ENCODE assay signal across 12 mouse cellular contexts in the genomic region with DNA sequence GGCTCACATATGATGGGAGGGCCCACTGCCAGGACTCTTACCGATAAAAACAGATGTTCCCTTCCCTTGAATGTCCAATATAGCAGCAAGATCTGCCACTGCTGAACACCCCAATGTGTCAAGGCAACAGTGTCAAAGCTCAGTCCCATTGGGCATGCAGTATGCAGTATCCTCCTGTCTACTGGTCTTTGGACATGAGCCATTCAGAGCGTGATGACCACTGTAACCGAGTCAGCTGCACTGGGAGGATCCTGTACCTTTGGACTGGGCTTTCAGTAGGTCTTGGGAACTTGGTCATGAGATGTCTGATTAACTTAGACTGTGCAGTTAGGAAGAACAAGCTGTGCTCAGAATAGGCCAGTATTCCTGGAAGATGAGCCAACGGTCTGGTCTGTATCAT.
"Had no signal": no experiment of that assay in that cellular context is flagged by ENCODE, and none has a peak within 500 bp of the region (broad histone marks: within the 10 kb centered on the region; RNA-seq: fewer than 3 reads in every experiment).

No protein-coding gene starts in this region.

- H3K27me3 ChIP-seq: liver, embryonic 15.5 days; neural tube, embryonic 13.5 days had no signal

- H3K4me1 ChIP-seq: liver, embryonic 15.5 days; neural tube, embryonic 13.5 days had no signal

- H3K9me3 ChIP-seq: limb, embryonic 10.5 days; liver, embryonic 15.5 days; neural tube, embryonic 13.5 days had no signal

- H3K4me3 ChIP-seq: left cerebral cortex, adult 2 months; limb, embryonic 10.5 days; liver, embryonic 15.5 days; neural tube, embryonic 13.5 days had no signal

- DNase-seq: lung, embryonic 14.5 days; lung, postnatal 10 days; lung, postnatal 4 days; retina, postnatal 1 day; right cerebral cortex, postnatal 4 days; thymus, postnatal 36 days had no signal

- H3K4me2 ChIP-seq: liver, embryonic 11.5 days; liver, embryonic 15.5 days; lung, embryonic 14.5 days; midbrain, embryonic 11.5 days; neural tube, embryonic 13.5 days had no signal

- H3K36me3 ChIP-seq: liver, embryonic 15.5 days had no signal

- H3K27ac ChIP-seq: left cerebral cortex, adult 2 months; limb, embryonic 10.5 days; liver, embryonic 15.5 days; neural tube, embryonic 13.5 days had no signal

- H3K9ac ChIP-seq: liver, embryonic 15.5 days; lung, embryonic 14.5 days; neural tube, embryonic 13.5 days had no signal
